Mouse (Mus musculus): Measurements from ENCODE around the gene Gk5.
A peak's percentile ranks its signal among the peaks of the same experiment; 100 is the strongest.
"Not testable (repeated sequence)": the region's sequence is repeated elsewhere in the genome, so short reads cannot be mapped to it uniquely, and the experiment has no call there.

The Gk5 gene

DNA sequence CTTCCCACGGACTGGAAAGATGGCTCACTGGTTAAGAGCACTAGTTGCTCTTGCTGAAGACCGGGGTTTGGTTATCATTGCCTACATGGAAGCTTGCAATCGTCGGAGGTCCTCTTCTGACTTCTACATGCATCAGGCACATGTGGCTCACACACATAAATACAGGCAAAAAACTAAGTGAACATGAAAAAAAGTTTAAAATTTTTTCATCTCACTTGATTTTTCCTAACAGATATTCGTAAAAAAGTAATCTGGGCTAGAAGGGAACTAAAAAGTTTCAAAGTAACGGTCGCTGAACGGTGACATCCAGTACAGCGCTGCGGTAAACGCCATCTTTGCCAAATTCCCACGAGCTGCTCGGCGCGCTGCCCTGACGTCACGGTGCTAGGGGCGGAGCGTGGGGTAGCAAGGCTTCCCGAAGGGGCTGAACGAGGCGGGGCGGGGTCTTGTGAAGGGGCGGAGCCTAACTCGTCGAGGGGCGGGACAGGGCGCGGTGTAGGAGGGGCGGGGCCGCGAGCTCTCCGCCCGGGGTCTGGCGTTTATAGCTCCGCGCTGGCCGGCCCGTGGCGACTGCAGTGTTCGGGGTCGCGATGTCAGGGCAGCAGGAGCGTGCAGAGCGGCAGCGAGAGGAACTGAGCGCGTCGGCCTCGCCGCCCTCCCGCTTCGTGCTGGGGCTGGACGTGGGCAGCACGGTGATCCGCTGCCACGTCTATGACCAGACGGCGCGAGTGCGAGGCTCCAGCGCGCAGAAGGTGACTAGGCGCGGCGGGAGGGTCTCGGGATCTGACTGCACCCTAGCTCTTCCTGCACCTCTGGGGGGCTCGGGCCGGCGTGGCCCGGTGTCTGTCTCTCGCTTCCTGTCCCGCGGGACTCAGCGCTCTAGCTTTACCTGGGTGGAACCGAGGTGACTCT lies at the start of gene Gk5:
Gene Gk5, plus strand, starts transcription at position 502 of the 912 bp plus-strand sequence.
- peak; percentile 99 to 100 for DNase-seq (ENCODE audit: low spot score in 2 of 2)

DNA sequence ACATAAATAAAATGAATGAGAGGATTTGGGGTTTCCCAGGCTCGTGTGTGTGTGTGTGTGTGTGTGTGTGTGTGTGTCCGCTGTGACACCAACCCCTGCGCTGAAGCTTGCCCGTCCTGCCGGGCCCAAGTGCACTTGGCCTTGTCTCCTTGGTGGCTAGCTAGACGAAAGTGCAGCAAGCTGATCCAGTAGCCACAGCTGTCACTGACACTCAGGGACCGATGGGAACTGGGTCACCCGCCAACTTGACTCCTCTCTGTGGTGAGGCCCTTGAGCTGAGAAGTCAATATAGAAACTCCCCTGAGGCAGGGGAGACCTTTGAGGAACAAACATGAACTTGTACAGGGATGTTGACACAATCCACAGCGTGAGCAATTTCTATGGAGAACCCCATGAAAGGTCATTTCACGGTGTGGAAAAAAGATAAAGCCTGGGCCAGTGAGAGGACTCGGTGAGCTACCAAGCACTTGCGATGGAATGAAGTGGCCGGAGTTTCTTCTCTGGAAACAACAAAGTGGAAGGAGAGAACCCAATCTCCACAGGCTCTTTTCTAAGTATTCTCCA lies 40.3 kb upstream of the Gk5 start:
- DNase-seq (ENCODE audit: low spot score in 2 of 2) = no peak

DNA sequence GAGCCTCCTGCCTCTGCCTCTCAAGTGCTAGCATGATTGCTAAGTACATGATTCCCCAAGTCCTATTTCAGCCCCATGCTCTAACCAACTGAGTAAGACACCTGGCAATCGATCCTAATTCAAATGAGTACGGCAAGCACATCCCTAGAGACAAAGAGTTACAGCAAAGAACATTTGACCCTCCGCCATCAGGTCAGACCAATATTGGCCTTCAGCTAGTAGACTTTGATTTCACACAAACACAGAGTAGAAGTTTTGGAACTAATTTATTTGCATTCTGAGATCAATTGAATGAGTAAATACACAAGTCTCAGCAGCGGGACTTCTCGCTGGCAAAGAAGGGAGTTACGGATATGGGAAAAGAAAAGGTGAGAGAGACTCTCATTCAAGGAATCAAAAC lies 33.9 kb upstream of the Gk5 start:
- DNase-seq (ENCODE audit: low spot score in 2 of 2) = no peak

DNA sequence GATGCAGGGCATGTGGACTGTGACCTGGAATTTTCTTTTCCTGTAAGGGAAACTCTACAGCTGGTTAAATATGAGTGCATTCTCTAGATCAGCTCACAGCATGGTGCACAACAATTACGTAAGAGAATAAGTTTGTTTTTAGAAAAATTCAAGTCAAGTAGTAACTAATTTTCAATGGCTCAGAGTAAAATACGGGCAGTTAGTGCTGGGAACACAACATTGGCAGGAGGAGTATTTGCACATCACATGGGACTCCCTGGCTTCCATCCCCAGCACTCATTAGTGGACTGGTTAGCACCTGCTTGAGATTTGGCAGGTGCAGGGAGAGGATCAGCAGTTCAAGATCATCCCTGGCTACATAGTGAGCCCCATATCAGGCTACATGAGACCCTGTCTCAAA lies 31.5 kb upstream of the Gk5 start:
- DNase-seq (ENCODE audit: low spot score in 2 of 2) = no peak

DNA sequence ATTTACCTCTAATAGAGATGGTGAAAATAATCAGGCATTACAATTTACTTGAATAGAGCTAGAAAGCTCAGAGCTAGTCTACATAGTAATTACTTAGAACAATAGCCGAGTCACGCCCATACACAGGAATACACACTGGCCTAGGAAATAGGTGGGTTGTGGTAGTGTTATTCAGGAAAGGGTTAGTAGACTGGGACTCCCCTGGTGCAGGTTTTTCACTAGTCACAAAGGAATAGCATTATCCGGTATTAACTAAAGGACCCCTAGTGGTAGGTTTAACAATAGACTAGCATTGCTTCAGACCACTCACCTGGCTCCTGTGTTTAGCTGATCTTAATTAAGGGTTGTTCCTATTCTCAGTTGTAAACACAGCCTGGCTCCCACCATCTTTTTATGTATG lies 30.7 kb upstream of the Gk5 start:
- not testable (repeated sequence) for DNase-seq (ENCODE audit: low spot score in 2 of 2)

DNA sequence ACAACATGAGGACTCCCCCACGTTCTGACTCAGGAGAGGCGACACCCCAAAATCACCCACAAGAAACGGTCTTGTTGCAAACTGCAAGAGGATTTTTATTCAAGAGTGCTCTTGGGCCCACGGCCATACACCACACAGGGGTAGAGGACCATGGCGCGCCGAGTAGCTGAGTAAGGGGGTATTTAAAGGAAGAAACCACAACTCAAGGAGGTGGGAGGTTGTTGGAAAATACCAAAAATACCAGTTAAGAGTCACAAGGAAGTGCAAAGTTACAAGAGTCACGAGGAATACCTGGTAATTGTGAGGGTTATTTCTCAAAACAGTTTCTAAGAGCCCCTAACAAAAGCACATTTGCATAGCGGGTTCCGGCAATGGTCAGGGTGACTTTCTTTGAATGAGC lies 26.5 kb upstream of the Gk5 start:
- not testable (repeated sequence) for DNase-seq (ENCODE audit: low spot score in 2 of 2)

DNA sequence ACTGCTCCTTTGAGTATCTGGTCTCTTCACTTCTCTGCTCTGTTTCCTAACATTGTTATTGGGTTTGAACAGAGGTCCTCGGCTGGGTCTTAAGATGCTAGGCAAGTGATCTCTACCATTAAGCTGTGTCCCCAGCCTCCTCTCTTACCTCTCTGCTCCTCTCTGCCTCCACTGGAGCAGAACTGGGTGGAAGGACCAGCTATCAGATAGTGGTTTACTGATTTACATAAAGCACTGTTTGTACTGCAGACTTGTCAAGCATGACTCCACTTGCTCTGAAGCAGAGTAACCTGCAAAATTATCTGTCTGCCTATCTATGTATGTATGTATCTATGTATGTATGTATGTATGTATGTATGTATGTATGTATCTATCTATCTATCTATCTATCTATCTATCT lies 25.9 kb upstream of the Gk5 start:
- DNase-seq (ENCODE audit: low spot score in 2 of 2) = no peak

DNA sequence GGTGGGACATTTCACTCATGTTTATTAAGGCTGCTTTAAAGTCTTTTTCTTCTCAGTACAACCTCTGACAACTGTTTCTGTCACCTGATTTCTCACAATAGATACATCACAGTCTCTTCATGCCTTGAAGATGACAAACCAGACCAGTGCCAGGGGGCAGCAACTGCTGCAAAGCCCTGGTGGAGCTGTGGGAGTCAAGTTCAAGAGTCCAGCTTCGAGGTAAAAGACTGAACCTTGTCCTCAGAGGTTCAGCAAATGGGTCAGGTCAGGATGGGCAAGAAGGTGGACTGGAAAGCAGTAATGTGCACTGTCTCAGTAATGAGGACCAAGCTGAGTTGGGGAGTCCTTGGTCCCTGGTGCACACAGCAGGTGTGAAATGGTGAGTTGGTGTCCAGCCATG lies 24.8 kb upstream of the Gk5 start:
- DNase-seq (ENCODE audit: low spot score in 2 of 2) = no peak

DNA sequence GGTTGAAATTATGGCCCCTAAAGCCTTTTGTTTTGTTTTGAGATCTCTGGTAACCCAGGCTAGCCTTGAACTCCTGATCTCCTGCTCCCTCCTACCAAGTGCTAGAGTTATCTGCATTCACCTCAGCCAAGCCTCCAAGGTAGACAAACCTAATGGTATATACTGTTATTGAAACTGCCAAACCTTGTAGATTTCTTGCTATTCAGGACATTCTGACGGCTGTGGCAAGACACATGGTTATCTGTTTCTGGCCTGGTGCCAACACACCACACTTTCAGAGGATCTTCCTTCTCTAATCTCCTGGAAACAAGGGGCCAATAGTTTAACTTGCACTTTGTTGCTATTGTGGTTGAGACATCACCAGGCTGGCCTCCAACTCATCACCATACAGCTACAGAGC lies 24.0 kb upstream of the Gk5 start:
- peak in 1 of 2 experiments; percentile 19 for DNase-seq (ENCODE audit: low spot score in 2 of 2)

DNA sequence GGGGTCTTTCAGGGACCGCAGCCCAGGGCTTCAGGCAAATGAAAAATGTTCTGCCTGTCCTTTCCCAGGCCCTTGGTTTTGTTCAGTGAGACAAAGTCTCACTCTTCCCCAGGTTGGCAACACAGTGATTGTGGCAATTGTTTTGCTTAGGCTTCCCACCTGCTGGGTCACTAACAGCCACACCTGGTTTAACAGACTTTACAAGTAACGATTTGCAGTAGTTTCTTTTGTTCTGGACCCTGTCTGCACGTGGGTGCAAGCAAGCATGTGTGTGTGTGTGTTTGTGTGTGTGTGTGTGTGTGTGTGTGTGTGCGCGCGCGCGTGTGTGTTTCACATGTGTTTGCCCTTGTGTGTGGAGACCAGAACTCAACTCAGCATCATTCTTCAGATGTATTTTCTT lies 16.3 kb upstream of the Gk5 start:
- DNase-seq (ENCODE audit: low spot score in 2 of 2) = no peak

DNA sequence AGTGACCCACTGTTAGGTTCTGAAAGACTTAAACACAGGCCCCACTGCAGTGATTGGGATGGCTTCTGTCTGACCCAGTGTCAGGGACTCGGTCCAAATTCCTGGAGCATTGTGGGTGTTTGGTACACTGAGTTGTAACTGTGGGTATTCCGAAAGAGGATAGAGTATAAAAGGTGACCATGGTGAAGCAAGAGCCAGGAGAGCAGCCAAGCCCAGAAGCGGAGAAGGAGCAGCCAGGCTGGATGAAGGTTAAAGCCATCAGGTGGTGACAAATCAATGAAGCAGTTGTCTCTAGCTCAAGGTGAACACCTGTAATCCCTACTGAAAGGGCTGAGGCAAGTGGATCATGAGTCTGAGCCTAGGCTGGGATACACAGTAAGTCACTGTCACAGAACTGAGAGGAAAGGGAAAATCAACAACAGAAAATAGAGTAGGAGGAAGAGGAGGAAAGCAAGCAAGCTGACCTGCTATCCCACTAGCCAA lies 6.2 kb upstream of the Gk5 start:
- DNase-seq (ENCODE audit: low spot score in 2 of 2) = no peak

DNA sequence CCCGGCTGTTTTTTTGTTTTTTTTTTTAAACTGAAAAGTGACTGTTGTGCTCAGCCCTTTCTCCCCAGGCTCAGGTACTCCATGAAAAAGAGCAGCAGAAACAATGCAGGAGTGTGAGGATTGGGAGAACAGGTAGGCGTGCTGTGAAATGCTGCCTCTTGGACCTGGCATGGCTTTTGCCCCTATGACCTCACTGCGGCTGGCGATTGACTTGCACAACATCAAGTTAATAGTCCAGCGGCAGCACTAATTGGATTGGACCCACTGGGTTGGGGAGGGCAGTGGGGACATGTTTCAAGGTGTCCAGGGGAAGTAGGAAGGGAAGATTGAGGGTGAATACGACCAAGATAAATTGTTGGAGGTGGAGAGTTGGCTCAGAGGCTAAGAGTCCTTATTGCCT lies 2.4 kb upstream of the Gk5 start:
- no peak for DNase-seq (ENCODE audit: low spot score in 2 of 2)

DNA sequence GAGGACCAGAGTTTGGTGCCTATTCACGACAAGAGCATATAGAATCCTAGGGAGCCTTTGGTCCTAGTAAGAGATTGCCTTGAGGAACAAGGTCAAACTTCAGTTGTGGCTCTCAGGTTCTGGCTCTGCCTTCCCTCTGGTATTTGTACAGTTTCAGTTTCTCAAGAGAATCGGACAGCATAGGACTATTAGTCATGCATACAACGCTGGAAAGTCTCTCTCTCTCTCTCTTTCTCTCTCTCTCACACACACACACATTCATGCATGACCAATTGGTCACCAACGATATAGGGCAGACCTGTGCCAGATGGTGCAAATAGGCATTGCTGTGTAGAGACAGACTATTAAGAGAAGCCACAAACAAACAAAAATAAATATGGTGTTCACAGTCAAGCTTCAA lies 946 bp upstream of the Gk5 start:
- no peak for DNase-seq (ENCODE audit: low spot score in 2 of 2)

DNA sequence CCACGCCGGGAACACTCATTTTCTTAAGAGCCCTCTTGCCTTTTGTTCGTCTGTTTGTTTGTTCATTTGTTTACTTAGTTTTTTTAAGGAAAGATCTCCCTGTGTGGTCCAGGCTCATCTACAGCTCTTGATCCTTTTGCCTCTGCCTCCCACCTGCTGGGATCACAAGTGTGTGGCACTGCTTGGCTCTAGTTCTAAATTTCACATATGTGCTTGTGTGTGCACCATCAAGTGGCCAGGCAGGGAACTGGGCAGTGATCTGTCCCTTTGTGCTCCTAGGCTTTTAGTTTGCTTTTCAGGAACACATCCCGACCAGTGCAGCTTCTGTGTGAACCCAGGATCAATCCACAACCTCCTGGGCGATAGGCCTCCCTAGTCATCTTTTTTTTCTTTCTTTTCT lies 8.8 kb downstream of the Gk5 start:
- DNase-seq (ENCODE audit: low spot score in 2 of 2) = no peak

DNA sequence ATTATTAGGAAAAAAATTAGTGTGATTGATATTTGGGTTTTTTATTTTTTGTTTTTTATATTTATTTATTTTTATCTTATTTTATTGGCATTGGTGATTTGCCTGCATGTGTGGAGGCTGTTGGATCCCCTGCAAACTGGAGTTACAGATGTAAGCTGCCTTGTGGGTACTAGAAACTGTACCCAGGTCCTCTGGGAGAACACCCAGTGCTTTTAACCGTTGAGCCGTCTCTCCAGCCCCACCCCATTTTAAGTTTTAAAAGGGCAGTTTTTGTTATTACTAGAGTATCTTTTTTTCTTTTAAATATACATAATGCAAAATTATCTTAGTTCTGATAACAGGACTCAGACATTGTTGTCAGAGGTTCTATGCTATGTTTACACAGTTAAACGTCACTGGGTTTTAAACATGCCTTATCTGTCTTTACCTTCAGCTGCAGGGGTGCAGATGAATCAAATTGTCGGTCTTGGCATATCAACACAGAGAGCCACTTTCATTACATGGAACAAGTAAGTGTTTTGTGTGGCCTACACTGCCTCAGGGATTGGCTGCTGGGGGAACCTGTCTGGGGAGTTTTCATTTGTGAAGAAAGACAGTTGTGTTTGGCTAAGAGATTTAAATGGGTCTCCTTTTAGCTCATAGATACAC lies 13.9 kb downstream of the Gk5 start:
- DNase-seq (ENCODE audit: low spot score in 2 of 2) = no peak

DNA sequence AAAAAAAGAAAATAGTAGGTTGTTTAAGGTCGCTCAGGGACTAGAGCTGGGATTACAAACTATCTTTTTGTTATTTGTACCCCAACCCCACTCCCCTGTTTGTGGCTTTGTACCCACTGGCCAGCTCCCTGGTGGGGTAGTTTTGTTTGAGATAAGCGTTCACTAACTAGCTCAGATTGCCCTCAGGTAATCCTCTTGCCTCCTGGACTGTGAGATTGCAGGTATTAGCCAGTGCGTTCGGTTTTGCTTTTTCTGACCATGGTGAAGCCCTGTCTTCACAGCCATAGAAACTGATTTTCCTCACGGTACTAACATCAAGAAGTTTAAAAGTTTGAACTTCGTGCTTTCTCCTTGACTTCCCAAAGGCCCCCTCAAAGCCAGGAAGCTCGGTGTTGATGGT lies 15.3 kb downstream of the Gk5 start:
- DNase-seq (ENCODE audit: low spot score in 2 of 2) = no peak

DNA sequence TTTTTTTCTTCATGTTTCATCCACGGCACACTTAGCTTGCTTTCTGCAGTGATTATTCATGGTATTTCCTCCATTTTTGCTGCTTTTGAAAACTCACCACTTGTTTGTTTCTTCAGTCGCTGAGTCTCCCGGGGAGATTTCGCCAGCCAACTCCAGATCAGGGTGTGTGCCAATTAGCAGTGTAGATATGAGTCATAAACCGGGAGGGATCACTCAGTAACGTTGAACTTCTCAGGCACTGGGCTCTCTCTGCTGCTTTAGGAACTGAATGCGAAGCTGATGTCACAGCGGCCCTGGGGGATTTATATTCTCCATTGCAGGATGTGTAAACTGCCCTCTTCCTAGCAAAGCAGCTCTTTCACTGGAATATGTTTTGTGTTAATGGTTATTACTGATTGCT lies 15.8 kb downstream of the Gk5 start:
- DNase-seq (ENCODE audit: low spot score in 2 of 2) = no peak

DNA sequence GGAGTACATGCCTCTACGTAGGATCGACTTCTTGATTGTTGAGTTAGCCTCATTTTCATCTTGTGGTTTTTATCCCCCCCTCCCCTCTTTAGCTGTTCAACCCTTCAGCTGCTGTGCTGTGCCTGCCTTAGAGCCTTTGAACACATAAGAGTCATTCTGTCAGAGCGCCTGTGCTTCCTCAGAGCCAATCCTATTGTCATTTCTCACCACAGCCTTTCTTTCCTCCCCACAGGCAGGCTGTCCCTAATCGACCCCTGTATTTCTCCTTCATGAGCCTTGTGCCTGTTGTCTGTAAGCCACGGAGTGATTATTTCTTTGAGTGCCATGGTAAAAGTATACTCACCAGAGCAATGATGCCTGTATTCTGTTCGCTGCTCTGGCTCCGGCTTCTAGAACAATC lies 16.3 kb downstream of the Gk5 start:
- no peak for DNase-seq (ENCODE audit: low spot score in 2 of 2)

DNA sequence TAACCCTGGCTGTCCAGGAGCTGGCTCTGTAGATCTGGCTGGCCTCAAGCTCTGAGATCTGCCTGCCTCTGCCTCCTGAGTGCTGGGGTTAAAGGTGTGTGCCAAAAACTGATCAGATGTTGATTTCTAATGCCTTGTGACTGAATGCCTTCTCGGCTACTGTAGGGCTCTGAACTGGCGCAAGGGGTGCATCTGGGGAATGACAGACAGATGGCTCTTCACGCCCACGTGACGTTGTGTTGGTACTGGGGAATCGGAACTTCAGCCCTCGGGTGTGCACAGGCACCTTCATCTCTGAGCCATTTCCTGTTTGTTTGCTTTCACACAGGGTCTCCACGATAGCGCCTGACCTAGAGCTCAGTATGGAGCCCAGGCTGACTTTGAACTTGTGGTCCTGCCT lies 19.8 kb downstream of the Gk5 start:
- no peak for DNase-seq (ENCODE audit: low spot score in 2 of 2)

DNA sequence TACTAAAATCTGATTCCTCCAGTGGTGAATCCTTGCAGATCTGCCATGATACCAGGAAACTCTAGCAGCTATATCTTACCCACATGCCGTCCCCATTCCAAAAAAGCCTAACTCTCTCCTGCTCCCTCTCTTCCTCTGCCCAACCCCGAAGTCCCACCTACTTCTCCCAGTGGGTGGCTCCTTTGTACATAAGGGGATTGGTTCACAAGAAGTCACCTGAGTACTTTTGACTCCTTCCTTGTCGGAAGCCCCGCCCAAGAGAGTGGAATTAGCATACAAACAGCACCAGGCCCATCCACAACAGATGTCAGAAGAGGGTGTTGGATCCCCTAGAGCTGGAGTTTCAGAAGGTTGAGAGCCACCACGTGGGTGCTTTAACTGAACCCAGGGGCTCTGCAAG lies 20.7 kb downstream of the Gk5 start:
- no peak for DNase-seq (ENCODE audit: low spot score in 2 of 2)

DNA sequence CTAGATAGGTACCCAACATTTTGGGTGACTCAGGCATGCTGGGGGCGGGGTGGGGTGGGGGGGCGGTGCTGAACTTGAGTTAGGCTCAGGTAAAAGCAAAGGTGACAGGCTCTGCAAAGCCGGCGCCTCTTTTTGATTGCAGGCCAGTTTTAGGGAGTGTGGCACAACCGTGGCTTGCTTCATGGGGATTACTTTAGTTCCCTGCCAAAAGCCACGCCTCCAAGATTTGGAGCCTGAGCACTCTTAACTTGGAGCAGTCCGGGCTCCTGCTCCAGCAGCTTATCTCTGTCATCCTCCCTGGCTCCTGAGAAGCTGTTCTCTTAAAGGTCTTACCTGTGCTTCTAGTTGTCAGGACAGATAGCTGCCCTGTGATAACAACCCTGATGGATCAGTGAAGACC lies 21.8 kb downstream of the Gk5 start:
- DNase-seq (ENCODE audit: low spot score in 2 of 2) = no peak

DNA sequence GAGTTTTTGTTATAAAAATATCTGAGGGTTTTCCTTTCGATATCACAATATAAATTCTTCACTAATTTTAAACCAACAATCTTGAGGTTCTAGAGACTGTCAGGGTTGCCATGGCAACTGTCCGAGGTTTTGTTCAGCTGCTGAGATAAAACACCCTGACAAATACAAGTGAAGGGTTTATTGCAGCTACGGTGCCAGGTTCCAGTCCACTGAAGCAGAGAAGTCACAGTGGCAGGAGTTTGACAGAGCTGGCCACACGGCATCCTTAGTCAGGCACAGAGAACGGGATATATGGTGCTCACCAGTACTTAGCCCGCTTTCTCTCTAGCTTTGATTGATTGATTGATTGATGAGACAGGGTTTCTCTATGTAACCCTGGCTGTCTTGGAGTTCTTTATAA lies 23.3 kb downstream of the Gk5 start:
- DNase-seq (ENCODE audit: low spot score in 2 of 2) = no peak

DNA sequence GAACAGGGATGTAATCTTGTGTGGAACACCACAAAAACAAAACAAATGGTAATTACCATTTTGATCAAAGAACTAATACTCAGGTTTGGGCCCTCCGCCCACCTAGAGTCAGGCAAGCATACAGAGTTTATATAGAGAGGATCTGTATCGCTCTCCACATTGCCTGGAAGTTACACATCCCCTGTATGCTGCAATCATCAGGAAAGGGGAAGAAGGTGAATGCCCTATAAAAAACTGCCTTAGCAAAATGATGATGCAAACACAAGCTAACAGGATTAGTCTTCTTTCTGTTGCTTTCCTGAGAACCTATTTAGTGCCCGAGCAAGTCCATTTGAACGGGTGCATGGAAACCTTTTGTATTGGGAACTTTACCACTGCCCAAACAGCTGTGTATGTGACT lies 24.5 kb downstream of the Gk5 start:
- no peak for DNase-seq (ENCODE audit: low spot score in 2 of 2)

Measured in spleen, postnatal 4 days (tissue).